Mouse (Mus musculus): Measurements from ENCODE around the gene Fgd3. TPM values are rescaled to one million over a fixed set of nuclear protein-coding genes. Genes with fewer than 3 reads are reported as not detected.

Fgd3 gene
- 2.8 and 3.4 TPM in 2 replicates for polyA plus RNA-seq (2014; fragmentation: Nextera tagmentation; extraction: Ambion mirVana)

- H3K9me3 ChIP-seq (replicated peaks; ENCODE audit: control insufficient read depth, low read length), result no peaks in the 10 kb centered on the region
- peak within 1 kb of the TSS; percentile 55; the same call in 1 of the 2 replicates for H3K27ac ChIP-seq (ENCODE audit: low read depth, low read length)
- peak; percentile 91 for DNase-seq (ENCODE audit: low spot score)
- H3K36me3 ChIP-seq (ENCODE audit: control insufficient read depth, insufficient read depth, low read length), result no peaks in the 10 kb centered on the region
- peaks cover 34% of the 10 kb centered on the region for H3K4me1 ChIP-seq (ENCODE audit: control insufficient read depth, insufficient read depth, low read length)
- peak within 1 kb of the TSS; percentile 57 for H3K4me2 ChIP-seq (ENCODE audit: low read length)
- WGBS, result 0% methylated on average over 10 of the region's 10 CpGs
- ATAC-seq, result peak; percentile 94
- H3K9ac ChIP-seq (ENCODE audit: low read length), result peak within 1 kb of the TSS; percentile 54; the same call in 1 of the 2 replicates
- no peaks in the 10 kb centered on the region for H3K27me3 ChIP-seq (replicated peaks; ENCODE audit: control insufficient read depth, insufficient read depth, low read length)
- peak within 1 kb of the TSS; percentile 32 for H3K4me3 ChIP-seq (ENCODE audit: low read depth, low read length)
These were observed at the start of gene Fgd3 for GRCm38 (mm10) chr13:49320040-49320439. Gene Fgd3, minus strand, starts transcription at chr13:49320311.

GRCm38 (mm10) chr13:49369404-49369803, 49.3 kb upstream of the Fgd3 start:
- Histone ChIP-seq H3K27ac (ENCODE audit: low read depth, low read length) (no peak overlapping the region), H3K36me3 (ENCODE audit: control insufficient read depth, insufficient read depth, low read length) (peaks cover 37% of the 10 kb centered on the region), H3K4me3 (ENCODE audit: low read depth, low read length) (no peak overlapping the region), H3K27me3 (replicated peaks; ENCODE audit: control insufficient read depth, insufficient read depth, low read length) (no peaks in the 10 kb centered on the region), H3K9me3 (replicated peaks; ENCODE audit: control insufficient read depth, low read length) (no peaks in the 10 kb centered on the region), H3K4me2 (ENCODE audit: low read length) (no peak overlapping the region), H3K4me1 (ENCODE audit: control insufficient read depth, insufficient read depth, low read length) (no peaks in the 10 kb centered on the region), H3K9ac (ENCODE audit: low read length) (no peak overlapping the region)
- WGBS, result 94% methylated on average over 10 of the region's 10 CpGs
- ATAC-seq (no peak), DNase-seq (ENCODE audit: low spot score) (no peak)

GRCm38 (mm10) chr13:49367657-49368440, 47.7 kb upstream of the Fgd3 start:
- Histone ChIP-seq H3K36me3 (ENCODE audit: control insufficient read depth, insufficient read depth, low read length) (peaks cover 31% of the 10 kb centered on the region), H3K9ac (ENCODE audit: low read length) (no peak overlapping the region), H3K4me1 (ENCODE audit: control insufficient read depth, insufficient read depth, low read length) (no peaks in the 10 kb centered on the region), H3K9me3 (replicated peaks; ENCODE audit: control insufficient read depth, low read length) (no peaks in the 10 kb centered on the region), H3K4me2 (ENCODE audit: low read length) (no peak overlapping the region), H3K4me3 (ENCODE audit: low read depth, low read length) (no peak overlapping the region), H3K27me3 (replicated peaks; ENCODE audit: control insufficient read depth, insufficient read depth, low read length) (no peaks in the 10 kb centered on the region), H3K27ac (ENCODE audit: low read depth, low read length) (no peak overlapping the region)
- ATAC-seq (no peak), DNase-seq (ENCODE audit: low spot score) (no peak)
- WGBS, result 81% methylated on average over 4 of the region's 4 CpGs

GRCm38 (mm10) chr13:49364716-49365115, 44.6 kb upstream of the Fgd3 start:
- Histone ChIP-seq H3K9ac (ENCODE audit: low read length) (no peak overlapping the region), H3K36me3 (ENCODE audit: control insufficient read depth, insufficient read depth, low read length) (peaks cover 6% of the 10 kb centered on the region), H3K9me3 (replicated peaks; ENCODE audit: control insufficient read depth, low read length) (no peaks in the 10 kb centered on the region), H3K4me2 (ENCODE audit: low read length) (no peak overlapping the region), H3K4me3 (ENCODE audit: low read depth, low read length) (no peak overlapping the region), H3K4me1 (ENCODE audit: control insufficient read depth, insufficient read depth, low read length) (peaks cover 4% of the 10 kb centered on the region; the same call in 1 of the 2 replicates), H3K27me3 (replicated peaks; ENCODE audit: control insufficient read depth, insufficient read depth, low read length) (no peaks in the 10 kb centered on the region), H3K27ac (ENCODE audit: low read depth, low read length) (no peak overlapping the region)
- WGBS, result 91% methylated on average over 2 of the region's 2 CpGs
- no peak for DNase-seq (ENCODE audit: low spot score)
- ATAC-seq, result no peak

- no peak overlapping the region for H3K4me3 ChIP-seq (ENCODE audit: low read depth, low read length)
- ATAC-seq, result no peak
- no peak for DNase-seq (ENCODE audit: low spot score)
- 65% methylated on average over 2 of the region's 2 CpGs for WGBS
- no peak overlapping the region for H3K9ac ChIP-seq (ENCODE audit: low read length)
- 0 out of 2 replicates have a peak, but pooled peaks cover 2% of the 10 kb centered on the region for H3K36me3 ChIP-seq (ENCODE audit: control insufficient read depth, insufficient read depth, low read length)
- no peaks in the 10 kb centered on the region for H3K27me3 ChIP-seq (replicated peaks; ENCODE audit: control insufficient read depth, insufficient read depth, low read length)
- no peak overlapping the region for H3K27ac ChIP-seq (ENCODE audit: low read depth, low read length)
- H3K4me2 ChIP-seq (ENCODE audit: low read length), result no peak overlapping the region
- H3K4me1 ChIP-seq (ENCODE audit: control insufficient read depth, insufficient read depth, low read length), result peaks cover 4% of the 10 kb centered on the region; the same call in 1 of the 2 replicates
- H3K9me3 ChIP-seq (replicated peaks; ENCODE audit: control insufficient read depth, low read length), result no peaks in the 10 kb centered on the region
These were observed 42.7 kb upstream of the Fgd3 start for GRCm38 (mm10) chr13:49362804-49363203.

GRCm38 (mm10) chr13:49362364-49362763, 42.3 kb upstream of the Fgd3 start:
- no peak overlapping the region for H3K4me2 ChIP-seq (ENCODE audit: low read length)
- H3K27ac ChIP-seq (ENCODE audit: low read depth, low read length), result no peak overlapping the region
- H3K4me1 ChIP-seq (ENCODE audit: control insufficient read depth, insufficient read depth, low read length), result peaks cover 4% of the 10 kb centered on the region; the same call in 1 of the 2 replicates
- no peak overlapping the region for H3K9ac ChIP-seq (ENCODE audit: low read length)
- DNase-seq (ENCODE audit: low spot score) (no peak), ATAC-seq (no peak)
- WGBS, result 73% methylated on average over 7 of the region's 7 CpGs
- H3K36me3 ChIP-seq (ENCODE audit: control insufficient read depth, insufficient read depth, low read length), result peaks cover 6% of the 10 kb centered on the region; the same call in 1 of the 2 replicates
- H3K27me3 ChIP-seq (replicated peaks; ENCODE audit: control insufficient read depth, insufficient read depth, low read length), result no peaks in the 10 kb centered on the region
- no peaks in the 10 kb centered on the region for H3K9me3 ChIP-seq (replicated peaks; ENCODE audit: control insufficient read depth, low read length)
- H3K4me3 ChIP-seq (ENCODE audit: low read depth, low read length), result no peak overlapping the region

- Histone ChIP-seq H3K4me2 (ENCODE audit: low read length) (no peak overlapping the region), H3K27me3 (replicated peaks; ENCODE audit: control insufficient read depth, insufficient read depth, low read length) (no peaks in the 10 kb centered on the region), H3K9ac (ENCODE audit: low read length) (no peak overlapping the region), H3K27ac (ENCODE audit: low read depth, low read length) (no peak overlapping the region), H3K36me3 (ENCODE audit: control insufficient read depth, insufficient read depth, low read length) (peaks cover 6% of the 10 kb centered on the region; the same call in 1 of the 2 replicates), H3K4me3 (ENCODE audit: low read depth, low read length) (no peak overlapping the region), H3K9me3 (replicated peaks; ENCODE audit: control insufficient read depth, low read length) (no peaks in the 10 kb centered on the region), H3K4me1 (ENCODE audit: control insufficient read depth, insufficient read depth, low read length) (peaks cover 4% of the 10 kb centered on the region; the same call in 1 of the 2 replicates)
- no peak for ATAC-seq
- no peak for DNase-seq (ENCODE audit: low spot score)
- WGBS, result 42% methylated on average over 3 of the region's 3 CpGs
These were observed 40.8 kb upstream of the Fgd3 start for GRCm38 (mm10) chr13:49360906-49361406.

GRCm38 (mm10) chr13:49358184-49358583, 38.1 kb upstream of the Fgd3 start:
- Histone ChIP-seq H3K4me3 (ENCODE audit: low read depth, low read length) (no peak overlapping the region), H3K36me3 (ENCODE audit: control insufficient read depth, insufficient read depth, low read length) (peaks cover 6% of the 10 kb centered on the region; the same call in 1 of the 2 replicates), H3K9ac (ENCODE audit: low read length) (no peak overlapping the region), H3K4me2 (ENCODE audit: low read length) (no peak overlapping the region), H3K27me3 (replicated peaks; ENCODE audit: control insufficient read depth, insufficient read depth, low read length) (no peaks in the 10 kb centered on the region), H3K9me3 (replicated peaks; ENCODE audit: control insufficient read depth, low read length) (no peaks in the 10 kb centered on the region), H3K4me1 (ENCODE audit: control insufficient read depth, insufficient read depth, low read length) (peaks cover 8% of the 10 kb centered on the region), H3K27ac (ENCODE audit: low read depth, low read length) (no peak overlapping the region)
- ATAC-seq, result no peak
- no peak for DNase-seq (ENCODE audit: low spot score)
- WGBS, result 100% methylated on average over 3 of the region's 3 CpGs

Data from forebrain, embryonic 14.5 days (tissue).